Mouse (Mus musculus): ENCODE data around the gene Inhbe. TPM values are rescaled to one million over a fixed set of nuclear protein-coding genes. Genes with fewer than 3 reads are reported as not detected.
A peak's percentile ranks its signal among the peaks of the same experiment; 100 is the strongest.

Gene Inhbe
- polyA plus RNA-seq, 1 experiment = not detected

DNA sequence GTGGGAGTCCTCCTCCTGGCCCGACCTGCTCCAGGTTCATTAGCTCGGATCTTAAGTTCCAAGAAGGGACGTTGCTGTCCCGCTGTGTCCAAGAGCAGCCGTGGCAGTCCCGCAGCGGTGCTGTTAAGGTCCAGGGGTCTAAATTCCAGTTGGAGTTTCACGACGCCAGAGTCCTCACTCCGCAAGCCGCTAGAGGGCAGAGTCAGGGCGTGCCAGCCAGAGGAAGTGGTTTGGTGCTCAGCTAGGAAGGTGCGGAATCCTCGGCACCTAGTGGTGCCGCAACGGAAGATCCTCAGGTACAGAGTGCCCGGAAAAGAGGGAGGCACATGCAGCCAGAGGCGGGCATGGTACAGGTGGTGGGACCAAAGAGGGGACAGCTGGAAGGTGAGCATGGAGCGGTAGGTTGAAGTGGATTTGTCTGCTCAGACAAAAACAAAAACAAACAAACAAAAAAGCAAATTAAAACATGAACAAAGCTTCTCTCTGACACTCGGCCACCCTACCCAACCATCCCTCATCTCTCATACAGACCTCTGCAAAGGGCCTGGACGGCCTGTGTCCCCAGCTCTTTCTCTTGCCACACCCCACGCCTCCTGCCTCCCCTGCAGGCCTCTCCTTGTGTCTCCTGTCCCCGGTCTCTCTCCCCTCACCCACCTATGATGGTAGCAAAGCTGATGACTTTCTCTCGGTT, 3.5 kb downstream of the Inhbe start:
- peak overlapping the region; percentile 87 for H3K4me3 ChIP-seq (replicated peaks)

DNA sequence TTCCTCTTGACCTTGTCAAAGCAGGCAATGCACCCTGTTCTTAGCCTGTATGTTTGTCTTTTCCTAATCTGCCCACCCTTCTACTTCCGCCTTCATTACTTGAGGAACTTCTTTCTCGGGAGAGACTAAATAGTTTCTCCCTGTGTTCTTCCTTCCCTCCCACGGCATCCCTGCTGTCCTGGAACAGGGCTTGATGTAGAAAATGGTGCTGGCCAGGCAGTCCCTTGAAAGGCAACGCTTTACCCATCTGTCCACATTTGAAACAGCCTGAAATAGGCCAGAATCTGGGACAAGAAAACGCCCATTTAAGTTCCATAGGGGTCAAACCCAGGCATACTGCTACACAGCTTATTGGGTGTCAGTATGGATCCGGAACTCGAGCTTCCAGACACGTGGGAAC, 4.4 kb downstream of the Inhbe start:
- Histone ChIP-seq H3K36me3 (replicated peaks; ENCODE audit: low read length) (no peaks in the 10 kb centered on the region), H3K9me3 (peaks cover 16% of the 10 kb centered on the region), H3K4me3 (replicated peaks) (no peak overlapping the region), H3K4me1 (peaks cover 26% of the 10 kb centered on the region), H3K27me3 (replicated peaks) (peaks cover 46% of the 10 kb centered on the region)
- TF ChIP-seq FLI1 (IDR thresholded peaks at IDR 0.05; ENCODE audit: low read length) (no peak), GATA1 (IDR thresholded peaks at IDR 0.05; ENCODE audit: borderline replicate concordance, low read length) (no peak)

More for the DNA sequence above, 3.5 kb downstream of the Inhbe start:
- Histone ChIP-seq H3K4me1 (peaks cover 26% of the 10 kb centered on the region), H3K36me3 (replicated peaks; ENCODE audit: low read length) (no peaks in the 10 kb centered on the region), H3K9me3 (peaks cover 7% of the 10 kb centered on the region), H3K27me3 (replicated peaks) (peaks cover 47% of the 10 kb centered on the region)
- TF ChIP-seq FLI1 (IDR thresholded peaks at IDR 0.05; ENCODE audit: low read length) = no peak
- TF ChIP-seq GATA1 (IDR thresholded peaks at IDR 0.05; ENCODE audit: borderline replicate concordance, low read length) = no peak

DNA sequence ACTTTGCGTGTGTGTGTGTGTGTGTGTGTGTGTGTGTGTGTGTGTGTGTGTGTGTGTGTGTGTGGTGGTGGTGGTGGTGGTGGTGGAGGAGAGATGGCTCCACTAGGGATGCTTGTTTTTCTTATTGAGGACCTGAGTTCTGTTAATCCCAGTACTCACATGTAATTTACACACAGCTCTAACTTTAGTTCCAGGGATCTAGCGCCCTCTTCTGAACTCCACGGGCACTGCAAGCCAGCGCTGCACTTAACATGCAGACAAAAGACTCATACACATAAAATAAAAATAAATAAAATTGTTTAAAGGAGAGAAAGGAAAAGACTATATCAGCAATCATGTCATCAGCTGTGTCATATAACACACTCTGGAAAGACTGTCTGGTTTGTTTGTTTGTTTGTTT, 5.3 kb downstream of the Inhbe start:
- Histone ChIP-seq H3K36me3 (replicated peaks; ENCODE audit: low read length) (no peaks in the 10 kb centered on the region), H3K27me3 (replicated peaks) (peaks cover 41% of the 10 kb centered on the region), H3K4me3 (replicated peaks) (no peak overlapping the region), H3K4me1 (peaks cover 18% of the 10 kb centered on the region), H3K9me3 (peaks cover 21% of the 10 kb centered on the region)
- no peak for TF ChIP-seq FLI1 (IDR thresholded peaks at IDR 0.05; ENCODE audit: low read length)
- no peak for TF ChIP-seq GATA1 (IDR thresholded peaks at IDR 0.05; ENCODE audit: borderline replicate concordance, low read length)

DNA sequence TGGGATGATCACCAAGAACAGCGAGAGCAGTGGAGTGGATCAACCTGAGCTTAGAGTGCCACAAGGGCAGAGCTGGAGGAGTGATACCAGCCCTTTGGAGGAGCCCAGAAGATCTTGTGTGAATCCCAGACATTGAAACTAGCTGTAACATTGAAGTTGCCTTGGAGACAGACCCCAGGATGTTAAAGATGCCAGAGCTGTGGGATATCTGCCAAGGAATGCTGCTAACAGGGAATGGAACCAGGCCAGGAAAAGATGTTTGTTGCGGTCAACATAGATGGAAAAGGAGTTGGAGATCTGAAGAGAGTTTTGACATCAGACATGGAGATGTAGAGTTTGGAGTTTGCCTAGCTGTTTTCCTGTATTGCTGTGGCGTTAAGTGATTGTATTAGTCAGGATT, 8.0 kb downstream of the Inhbe start:
- Histone ChIP-seq H3K4me3 (replicated peaks) (no peak overlapping the region), H3K27me3 (replicated peaks) (peaks cover 26% of the 10 kb centered on the region), H3K9me3 (peaks cover 21% of the 10 kb centered on the region), H3K4me1 (peaks cover 26% of the 10 kb centered on the region), H3K36me3 (replicated peaks; ENCODE audit: low read length) (no peaks in the 10 kb centered on the region)
- TF ChIP-seq GATA1 (IDR thresholded peaks at IDR 0.05; ENCODE audit: borderline replicate concordance, low read length) = no peak
- no peak for TF ChIP-seq FLI1 (IDR thresholded peaks at IDR 0.05; ENCODE audit: low read length)

DNA sequence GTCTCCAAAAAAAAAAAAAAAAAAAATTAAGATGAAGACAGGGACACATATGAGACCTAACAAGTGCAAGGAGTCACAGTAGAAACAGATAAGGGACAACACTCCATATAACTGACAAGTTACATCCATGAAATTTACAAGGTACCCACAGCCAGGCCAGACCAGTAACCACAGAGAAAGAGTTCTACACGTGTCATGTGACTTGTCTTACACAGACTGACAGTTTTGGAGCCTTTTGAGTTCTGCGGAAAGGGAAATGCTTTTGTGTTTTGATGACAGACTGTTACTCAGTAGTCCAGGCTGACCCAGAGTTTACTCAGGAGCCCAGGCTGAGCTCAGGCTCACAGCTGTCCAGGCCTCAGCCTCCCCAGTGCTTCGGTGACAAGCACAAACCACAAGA, 11.2 kb downstream of the Inhbe start:
- Histone ChIP-seq H3K4me1 (peaks cover 38% of the 10 kb centered on the region), H3K9me3 (peaks cover 21% of the 10 kb centered on the region), H3K36me3 (replicated peaks; ENCODE audit: low read length) (no peaks in the 10 kb centered on the region), H3K4me3 (replicated peaks) (no peak overlapping the region), H3K27me3 (replicated peaks) (peaks cover 36% of the 10 kb centered on the region)
- TF ChIP-seq GATA1 (IDR thresholded peaks at IDR 0.05; ENCODE audit: borderline replicate concordance, low read length) (no peak), FLI1 (IDR thresholded peaks at IDR 0.05; ENCODE audit: low read length) (no peak)

DNA sequence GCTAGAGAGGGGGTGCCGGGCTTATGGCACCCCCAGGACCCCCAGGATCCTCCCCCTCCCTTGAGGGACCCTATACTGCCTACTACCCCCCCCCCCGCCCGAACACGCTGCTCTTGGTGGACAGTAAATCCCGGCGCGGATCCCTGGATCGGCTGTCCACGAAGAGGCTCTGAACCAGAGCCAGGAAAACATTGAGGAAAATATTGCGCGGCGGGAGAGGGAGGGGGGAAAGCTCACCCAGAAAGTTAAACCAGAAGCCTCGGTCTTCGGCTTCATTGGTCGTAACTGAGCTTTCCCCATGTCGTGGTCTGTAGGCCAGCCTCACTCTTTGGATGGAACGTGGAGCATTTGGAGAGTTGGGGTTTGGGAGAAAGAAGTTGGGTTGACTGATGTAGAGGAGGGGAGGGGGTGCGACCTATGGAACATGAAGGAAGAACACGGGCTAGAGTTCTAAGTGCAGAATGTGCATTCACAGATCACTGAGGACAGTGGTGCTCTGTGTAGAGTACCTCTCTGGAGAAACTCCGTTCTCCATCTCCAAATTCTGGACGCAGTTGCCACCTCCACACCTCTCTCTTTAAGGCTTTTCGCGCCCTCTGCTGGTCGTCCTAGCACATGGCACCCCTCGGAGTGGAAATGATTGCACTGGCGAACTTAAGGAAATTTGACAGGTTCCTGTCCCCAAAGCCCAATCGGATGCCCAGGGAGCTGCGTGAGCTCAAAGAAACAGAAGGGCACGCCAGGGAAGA, 12.1 kb downstream of the Inhbe start, which contains the start of gene Gli1:
Gene Gli1 (minus strand): TSS at position 84 of the 749 bp plus-strand sequence.
- Histone ChIP-seq H3K36me3 (replicated peaks; ENCODE audit: low read length) (no peaks in the 10 kb centered on the region), H3K4me1 (peaks cover 38% of the 10 kb centered on the region), H3K27me3 (replicated peaks) (peaks cover 46% of the 10 kb centered on the region), H3K9me3 (peaks cover 21% of the 10 kb centered on the region), H3K4me3 (replicated peaks) (peak within 1 kb of the TSS; percentile 87)
- TF ChIP-seq GATA1 (IDR thresholded peaks at IDR 0.05; ENCODE audit: borderline replicate concordance, low read length) (no peak), FLI1 (IDR thresholded peaks at IDR 0.05; ENCODE audit: low read length) (no peak)

DNA sequence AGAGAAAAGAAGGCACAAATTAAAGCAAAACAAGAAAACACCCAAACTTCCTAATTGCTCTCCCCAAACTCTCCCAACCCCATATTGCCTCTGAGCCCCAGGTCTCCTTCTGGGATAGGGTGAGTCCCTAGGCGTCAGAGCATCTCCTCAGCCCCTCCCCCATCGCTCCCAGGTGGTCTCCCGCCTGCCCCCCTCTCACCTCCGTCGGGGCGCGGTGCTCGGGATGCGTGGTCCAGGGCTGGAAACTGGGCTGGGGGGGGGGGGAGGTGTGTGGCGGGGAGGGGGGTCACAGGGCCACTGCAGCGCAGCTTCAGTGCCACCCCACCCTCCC, 12.9 kb downstream of the Inhbe start:
- Histone ChIP-seq H3K4me3 (replicated peaks) (peak overlapping the region; percentile 87), H3K36me3 (replicated peaks; ENCODE audit: low read length) (no peaks in the 10 kb centered on the region), H3K27me3 (replicated peaks) (peaks cover 53% of the 10 kb centered on the region), H3K4me1 (peaks cover 38% of the 10 kb centered on the region), H3K9me3 (peaks cover 20% of the 10 kb centered on the region)
- no peak for TF ChIP-seq FLI1 (IDR thresholded peaks at IDR 0.05; ENCODE audit: low read length)
- TF ChIP-seq GATA1 (IDR thresholded peaks at IDR 0.05; ENCODE audit: borderline replicate concordance, low read length) = no peak

DNA sequence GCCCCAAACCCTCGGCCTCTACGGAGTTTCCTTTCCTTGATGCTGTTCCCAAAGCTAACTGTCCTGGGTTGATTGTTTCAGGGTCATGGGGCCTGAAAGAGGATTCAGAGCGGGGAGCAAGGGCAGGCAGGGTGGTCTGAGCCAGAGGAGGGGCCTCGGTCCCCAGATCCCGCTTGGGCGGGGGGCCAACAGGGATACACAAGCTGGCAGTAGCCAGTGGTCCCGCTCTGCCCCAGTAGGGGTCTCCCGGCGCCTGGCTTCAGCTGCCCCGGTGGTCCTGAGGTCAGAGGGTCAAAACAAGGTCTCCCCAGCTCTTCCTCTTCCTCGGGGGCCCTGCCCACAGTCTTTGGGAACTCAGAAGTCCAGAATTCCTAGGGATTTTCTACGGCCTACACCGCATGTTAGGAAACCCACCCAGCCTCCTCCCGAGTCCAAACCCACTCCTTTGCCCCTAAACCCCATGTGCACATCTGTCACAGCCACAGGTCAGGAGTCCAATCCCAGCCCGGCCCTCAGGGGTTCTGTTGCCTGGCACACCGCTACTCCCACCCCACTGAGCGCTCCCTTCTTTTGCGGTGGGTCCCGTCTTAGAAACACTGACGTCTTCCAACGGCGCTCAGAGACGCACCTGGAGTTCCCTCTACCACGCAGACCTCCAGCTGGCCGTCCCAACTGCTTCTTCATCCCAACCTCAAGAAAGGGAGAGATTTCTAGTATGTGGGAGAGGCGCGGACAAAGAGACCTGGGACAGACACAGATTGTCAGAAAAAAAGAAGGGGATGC, 13.4 kb downstream of the Inhbe start:
- peaks cover 38% of the 10 kb centered on the region for H3K4me1 ChIP-seq
- peak overlapping the region; percentile 92 for H3K4me3 ChIP-seq (replicated peaks)
- H3K9me3 ChIP-seq = peaks cover 15% of the 10 kb centered on the region
- H3K36me3 ChIP-seq (replicated peaks; ENCODE audit: low read length) = no peaks in the 10 kb centered on the region
- TF ChIP-seq FLI1 (IDR thresholded peaks at IDR 0.05; ENCODE audit: low read length) (no peak), GATA1 (IDR thresholded peaks at IDR 0.05; ENCODE audit: borderline replicate concordance, low read length) (no peak)
- peaks cover 56% of the 10 kb centered on the region for H3K27me3 ChIP-seq (replicated peaks)

DNA sequence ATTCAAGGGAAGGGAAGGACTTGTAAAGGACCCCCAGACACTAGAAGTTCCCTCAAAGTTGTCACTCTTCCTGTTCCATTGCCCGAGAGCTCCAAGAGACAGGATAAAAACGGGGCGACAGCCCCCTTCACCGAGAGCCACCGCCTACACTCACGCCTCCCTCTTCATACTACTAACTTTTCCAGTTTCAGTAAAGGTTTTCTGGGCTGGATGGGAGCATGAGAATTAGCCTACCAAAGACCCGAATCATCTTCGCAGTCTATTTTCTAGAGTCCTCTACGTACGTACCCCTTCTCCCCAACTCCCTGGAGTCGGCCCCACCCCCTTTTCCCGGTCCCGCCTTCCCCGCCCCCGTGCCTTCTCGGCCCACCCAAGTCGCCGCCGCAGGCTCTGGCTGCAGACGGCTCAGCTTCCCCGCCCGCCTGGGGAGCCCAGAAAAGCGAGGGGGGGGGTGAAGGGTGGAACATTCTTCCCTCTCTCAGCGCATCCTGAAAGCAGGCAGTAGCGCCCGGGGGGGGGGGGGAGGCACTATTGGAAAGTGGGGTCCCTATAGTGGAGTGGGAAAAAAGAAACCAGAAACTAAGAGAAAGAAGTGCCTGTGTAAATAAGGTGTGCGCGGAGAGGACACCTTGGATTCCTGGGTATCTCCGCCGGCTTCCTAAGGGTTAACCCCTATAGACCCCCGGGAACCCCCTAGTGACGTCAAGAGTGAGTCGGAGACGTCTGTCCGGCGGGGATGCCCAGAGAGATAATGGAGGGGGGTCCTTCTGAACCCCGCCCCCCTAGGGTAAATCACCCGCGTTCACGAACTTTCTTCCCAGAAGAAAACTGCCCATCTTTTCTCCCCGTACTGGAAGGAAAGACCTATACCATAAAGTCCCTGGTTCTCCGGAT, 14.3 kb downstream of the Inhbe start:
- H3K36me3 ChIP-seq (replicated peaks; ENCODE audit: low read length) = no peaks in the 10 kb centered on the region
- H3K27me3 ChIP-seq (replicated peaks) = peaks cover 51% of the 10 kb centered on the region
- no peak for TF ChIP-seq FLI1 (IDR thresholded peaks at IDR 0.05; ENCODE audit: low read length)
- H3K4me3 ChIP-seq (replicated peaks) = peak overlapping the region; percentile 92
- peaks cover 7% of the 10 kb centered on the region for H3K9me3 ChIP-seq
- peaks cover 38% of the 10 kb centered on the region for H3K4me1 ChIP-seq

Data from megakaryocyte, embryonic 14.5 days (primary cell).